Mouse (Mus musculus): Measurements from ENCODE around the gene Asxl2. TPM values are rescaled to one million over a fixed set of nuclear protein-coding genes. Genes with fewer than 3 reads are reported as not detected.
"Not testable (repeated sequence)": the region's sequence is repeated elsewhere in the genome, so short reads cannot be mapped to it uniquely, and the experiment has no call there.

The Asxl2 gene
- total RNA-seq, 2 experiments from 2014 or later: 17.0 to 20.4 TPM

DNA sequence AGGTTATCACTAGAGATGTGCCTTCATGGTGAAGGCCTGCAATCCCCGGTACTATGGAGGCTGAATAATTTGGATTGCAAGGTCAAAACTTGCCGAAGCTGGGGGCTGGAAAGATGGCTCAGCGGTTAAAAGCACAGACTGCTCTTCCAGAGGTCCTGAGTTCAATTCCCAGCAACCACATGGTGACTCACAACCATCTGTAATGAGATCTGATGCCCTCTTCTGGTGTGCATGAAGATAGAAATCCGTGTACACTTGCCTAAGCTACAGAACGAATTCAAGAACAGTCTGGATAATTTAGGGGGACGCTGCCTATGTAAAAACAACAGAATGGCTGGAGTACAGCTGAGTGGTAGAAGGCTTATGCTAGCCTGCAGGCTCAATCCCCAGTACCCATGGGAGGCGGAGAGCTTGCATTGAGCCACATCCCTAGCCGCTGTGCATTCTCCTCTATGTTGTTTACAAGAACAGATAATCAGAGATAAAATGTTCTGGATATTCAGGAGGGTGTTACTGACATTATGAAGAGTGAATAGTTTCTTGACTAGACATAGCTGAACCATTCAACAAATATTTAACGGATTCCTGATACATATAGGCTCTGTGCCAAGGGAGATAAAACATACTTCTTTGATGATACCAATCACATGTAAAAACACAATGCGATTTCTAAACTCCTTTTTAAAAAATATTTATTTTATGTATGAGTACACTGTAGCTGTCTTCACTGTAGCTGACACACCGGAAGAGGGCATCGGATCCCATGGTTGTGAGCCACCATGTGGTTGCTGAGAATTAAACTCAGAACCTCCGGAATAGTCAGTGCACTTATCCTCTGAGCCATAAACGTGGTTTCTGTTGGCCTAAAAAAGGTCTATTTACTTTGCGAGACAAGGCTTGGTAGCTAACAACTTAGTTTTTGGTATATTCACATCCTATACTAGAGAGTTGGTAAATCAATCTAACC lies 999 bp upstream of the Asxl2 start:
- no peak for DNase-seq (ENCODE audit: low spot score)
- intact Hi-C loops (cut with DNase I): loop anchor here (2.0 to 5.0 kb wide), 2 partner anchors 147 to 191 kb away; partner anchors contain the start of gene Dtnb

DNA sequence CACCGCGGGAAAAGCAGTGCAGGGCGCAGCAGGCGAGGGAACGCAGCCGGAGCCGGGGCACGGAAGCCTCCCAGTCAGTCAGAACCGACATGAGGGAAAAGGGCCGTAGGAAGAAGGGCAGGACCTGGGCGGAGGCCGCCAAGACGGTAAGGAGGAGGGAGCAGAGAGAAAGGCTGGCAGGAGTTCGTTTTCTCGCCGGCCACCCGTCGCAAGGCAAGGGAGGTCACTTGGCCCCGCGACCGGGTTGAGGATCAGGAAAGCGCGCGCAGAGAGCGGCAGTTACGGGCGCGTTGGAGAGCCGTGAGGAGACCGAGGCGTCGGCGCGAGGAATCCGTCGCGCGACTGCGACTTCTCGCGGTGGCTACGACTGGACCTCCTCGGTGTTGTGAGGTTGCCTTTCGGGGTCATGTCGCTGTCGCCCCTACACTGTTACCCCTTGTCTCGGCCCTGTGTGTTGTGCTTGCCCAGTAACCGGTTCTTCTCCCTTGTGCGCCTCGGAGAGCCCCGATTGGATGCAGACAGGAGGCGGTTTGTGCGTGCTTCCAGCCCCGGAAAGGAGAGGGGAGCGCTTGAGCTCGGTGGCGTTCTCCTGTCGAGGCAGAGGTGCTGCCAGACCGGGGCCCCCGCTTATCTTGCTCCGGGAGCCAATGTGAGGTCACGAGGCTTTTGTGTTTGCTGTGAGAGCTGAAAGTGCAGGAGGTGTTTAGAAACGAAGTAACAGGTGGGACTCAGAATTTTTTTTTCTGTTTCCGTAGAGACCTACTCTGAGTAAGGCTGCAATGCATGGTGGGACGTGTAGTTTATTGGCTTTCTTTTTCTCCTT lies 621 bp downstream of the Asxl2 start:
- DNase-seq (ENCODE audit: low spot score): peak; percentile 54
- intact Hi-C loops (cut with DNase I): loop anchor here (2.0 to 5.0 kb wide), 2 partner anchors 145 to 192 kb away; partner anchors contain the start of gene Dtnb

DNA sequence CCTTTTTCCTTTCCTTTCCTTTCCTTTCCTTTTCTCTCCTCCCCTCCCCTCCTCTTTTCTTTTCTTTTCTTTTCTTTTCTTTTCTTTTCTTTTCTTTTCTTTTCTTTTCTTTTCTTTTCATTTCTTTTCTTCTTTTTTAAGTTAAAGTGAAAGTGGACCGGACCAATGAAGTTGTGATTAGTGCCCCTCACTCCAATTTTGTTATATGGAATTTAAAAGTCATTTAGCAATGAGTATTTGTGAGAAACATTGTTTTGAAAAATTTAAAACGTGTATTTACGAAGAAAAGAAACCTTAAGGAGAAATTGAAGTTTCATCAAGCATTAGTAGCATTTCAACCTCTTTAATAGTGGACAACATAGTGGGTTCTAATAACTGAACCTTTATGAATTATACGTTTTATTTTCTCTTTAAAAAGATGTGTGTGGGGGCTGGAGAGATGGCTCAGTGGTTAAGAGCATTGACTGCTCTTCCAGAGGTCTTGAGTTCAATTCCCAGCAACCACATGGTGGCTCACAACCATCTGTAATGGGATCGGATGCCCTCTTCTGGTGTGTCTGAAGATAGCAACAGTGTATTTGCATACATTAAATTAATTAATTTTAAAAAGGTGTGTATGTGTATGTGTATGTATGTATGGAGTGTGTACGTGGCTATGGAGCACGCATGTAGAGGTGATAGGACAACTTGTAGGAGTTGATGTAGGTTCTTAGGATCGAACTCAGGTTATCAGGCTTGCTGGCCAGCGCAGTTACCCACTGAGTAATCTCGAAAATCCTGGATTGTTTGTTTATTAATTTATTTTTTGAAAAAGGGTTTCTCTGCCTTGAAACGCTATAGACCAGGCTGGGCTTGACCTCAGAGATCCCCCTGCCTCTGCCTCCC lies 1.5 kb downstream of the Asxl2 start:
- DNase-seq (ENCODE audit: low spot score): no peak
- intact Hi-C loops (cut with DNase I): loop anchor here (2.0 to 5.0 kb wide), 2 partner anchors 144 to 193 kb away; partner anchors contain the start of gene Dtnb

- no peak for DNase-seq (ENCODE audit: low spot score)
- intact Hi-C loops (cut with DNase I): loop anchor here (5.0 kb wide), 2 partner anchors 118 to 142 kb away; partner anchors contain the start of gene Dtnb
Measured at GRCm38 (mm10) chr12:3429681-3430442, 3.2 kb downstream of the Asxl2 start.

GRCm38 (mm10) chr12:3430443-3430753 lies 3.7 kb downstream of the Asxl2 start:
- no peak for DNase-seq (ENCODE audit: low spot score)
- intact Hi-C loops (cut with DNase I): loop anchor here (5.0 kb wide), 1 partner anchor 118 kb away; no protein-coding TSS in a partner anchor

- intact Hi-C loops (cut with DNase I): loop anchor here (5.0 kb wide), 1 partner anchor 119 kb away; no protein-coding TSS in a partner anchor
- no peak for DNase-seq (ENCODE audit: low spot score)
Measured at GRCm38 (mm10) chr12:3430985-3431384, 4.3 kb downstream of the Asxl2 start.

- DNase-seq (ENCODE audit: low spot score): no peak
- intact Hi-C loops (cut with DNase I): loop anchor here (5.0 kb wide), 1 partner anchor 121 kb away; no protein-coding TSS in a partner anchor
Measured at GRCm38 (mm10) chr12:3433736-3434135, 7.1 kb downstream of the Asxl2 start.

GRCm38 (mm10) chr12:3436446-3436845 lies 9.8 kb downstream of the Asxl2 start:
- no peak for DNase-seq (ENCODE audit: low spot score)
- intact Hi-C loops (cut with DNase I): no loop called here

DNA sequence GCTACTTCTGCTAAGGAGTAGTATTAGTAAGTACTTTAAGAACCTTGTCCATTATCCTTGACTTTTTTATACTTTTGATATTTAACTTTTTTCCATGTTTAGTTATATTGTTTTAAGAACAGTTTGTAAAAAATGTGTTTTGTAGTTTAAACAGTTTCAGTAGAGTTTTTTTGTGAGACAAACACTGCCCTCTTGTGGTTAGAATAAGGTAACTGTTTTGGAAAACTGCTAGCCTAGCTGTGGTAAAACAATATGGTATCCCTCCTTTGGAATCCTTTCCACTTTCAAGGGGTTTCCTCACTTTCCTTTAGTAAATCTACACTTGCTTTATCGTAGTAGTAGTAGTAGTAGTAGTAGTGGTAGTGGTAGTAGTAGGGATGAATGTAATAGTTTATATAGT lies 11.2 kb downstream of the Asxl2 start:
- intact Hi-C loops (cut with DNase I): no loop called here
- DNase-seq (ENCODE audit: low spot score): no peak

GRCm38 (mm10) chr12:3440916-3441315 lies 14.3 kb downstream of the Asxl2 start:
- DNase-seq (ENCODE audit: low spot score): no peak
- intact Hi-C loops (cut with DNase I): no loop called here

GRCm38 (mm10) chr12:3441361-3441760 lies 14.7 kb downstream of the Asxl2 start:
- intact Hi-C loops (cut with DNase I): no loop called here
- DNase-seq (ENCODE audit: low spot score): no peak

DNA sequence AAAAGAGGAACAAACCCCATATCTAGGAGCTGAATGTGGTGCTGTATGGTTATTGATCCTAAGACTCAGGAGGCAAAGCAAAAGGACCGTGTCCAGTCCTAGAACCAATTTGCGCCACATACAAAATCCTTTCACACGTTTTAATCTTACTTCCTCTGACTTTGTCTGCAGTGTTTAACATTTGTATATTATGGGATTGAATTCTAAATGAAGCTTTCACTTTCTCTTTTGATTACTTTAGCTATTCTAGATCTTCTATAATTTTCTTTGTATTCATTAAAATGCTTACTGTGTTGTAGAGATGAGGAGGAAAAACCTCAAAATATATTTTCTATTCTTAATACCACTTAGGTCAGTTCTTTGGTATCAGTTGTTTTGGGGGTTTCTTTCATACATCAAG lies 26.9 kb downstream of the Asxl2 start:
- no peak for DNase-seq (ENCODE audit: low spot score)
- intact Hi-C loops (cut with DNase I): no loop called here

- no peak for DNase-seq (ENCODE audit: low spot score)
- intact Hi-C loops (cut with DNase I): no loop called here
Measured at GRCm38 (mm10) chr12:3463087-3463486, 36.4 kb downstream of the Asxl2 start.

GRCm38 (mm10) chr12:3499662-3500061 lies 73.0 kb downstream of the Asxl2 start:
- no peak for DNase-seq (ENCODE audit: low spot score)
- intact Hi-C loops (cut with DNase I): no loop called here

DNA sequence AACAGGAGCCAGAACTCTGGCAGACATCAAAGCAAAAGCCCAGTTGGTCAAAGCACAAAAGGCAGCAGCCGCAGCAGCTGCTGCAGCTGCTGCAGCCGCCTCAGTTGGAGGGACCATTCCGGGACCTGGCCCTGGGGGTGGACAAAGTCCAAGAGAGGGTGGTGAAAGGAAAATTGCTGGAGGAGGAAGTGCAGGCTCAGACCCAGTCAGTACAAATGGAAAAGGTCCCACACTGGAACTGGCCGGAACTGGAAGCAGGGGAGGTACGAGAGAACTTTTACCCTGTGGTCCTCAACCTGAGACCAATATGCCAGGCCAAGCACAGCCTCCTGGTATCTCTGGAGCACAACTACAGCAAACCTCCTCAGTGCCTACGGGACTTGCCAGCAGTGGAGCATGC lies 73.4 kb downstream of the Asxl2 start:
- no peak for DNase-seq (ENCODE audit: low spot score)

GRCm38 (mm10) chr12:3518665-3519297 lies 92.1 kb downstream of the Asxl2 start:
- DNase-seq (ENCODE audit: low spot score): no peak
- intact Hi-C loops (cut with DNase I): no loop called here

More for the DNA sequence above, 73.4 kb downstream of the Asxl2 start:
- intact Hi-C loops (cut with DNase I): no loop called here

DNA sequence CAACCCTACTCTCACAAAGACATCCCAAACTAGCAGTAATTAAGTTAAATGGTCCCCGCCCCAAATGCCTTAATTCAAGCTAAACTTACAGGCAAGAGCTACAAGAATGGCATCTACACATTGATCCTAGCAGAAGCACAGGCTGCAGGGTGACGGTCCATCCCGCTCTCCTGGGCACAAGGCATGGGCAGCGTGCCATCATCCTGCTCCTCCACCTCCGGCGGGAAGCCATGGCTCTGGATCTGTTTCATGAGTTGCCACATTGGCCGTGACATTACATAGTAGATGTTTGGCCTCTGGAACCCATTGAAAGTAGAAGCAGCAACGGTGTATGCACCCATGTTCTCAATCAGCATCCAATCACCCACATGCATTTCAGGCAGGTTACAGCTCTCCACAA lies 95.1 kb downstream of the Asxl2 start:
- DNase-seq (ENCODE audit: low spot score); intact Hi-C loops (cut with DNase I): not testable (repeated sequence)

- intact Hi-C loops (cut with DNase I): no loop called here
- no peak for DNase-seq (ENCODE audit: low spot score)
Measured at GRCm38 (mm10) chr12:3525536-3525935, 98.9 kb downstream of the Asxl2 start.
